Mouse (Mus musculus): ENCODE results near the gene Npr3. TPM values are rescaled to one million over a fixed set of nuclear protein-coding genes. Genes with fewer than 3 reads are reported as not detected.

The Npr3 gene
- polyA plus RNA-seq, 1 experiment from 2014 or later: 13.7 TPM

DNA sequence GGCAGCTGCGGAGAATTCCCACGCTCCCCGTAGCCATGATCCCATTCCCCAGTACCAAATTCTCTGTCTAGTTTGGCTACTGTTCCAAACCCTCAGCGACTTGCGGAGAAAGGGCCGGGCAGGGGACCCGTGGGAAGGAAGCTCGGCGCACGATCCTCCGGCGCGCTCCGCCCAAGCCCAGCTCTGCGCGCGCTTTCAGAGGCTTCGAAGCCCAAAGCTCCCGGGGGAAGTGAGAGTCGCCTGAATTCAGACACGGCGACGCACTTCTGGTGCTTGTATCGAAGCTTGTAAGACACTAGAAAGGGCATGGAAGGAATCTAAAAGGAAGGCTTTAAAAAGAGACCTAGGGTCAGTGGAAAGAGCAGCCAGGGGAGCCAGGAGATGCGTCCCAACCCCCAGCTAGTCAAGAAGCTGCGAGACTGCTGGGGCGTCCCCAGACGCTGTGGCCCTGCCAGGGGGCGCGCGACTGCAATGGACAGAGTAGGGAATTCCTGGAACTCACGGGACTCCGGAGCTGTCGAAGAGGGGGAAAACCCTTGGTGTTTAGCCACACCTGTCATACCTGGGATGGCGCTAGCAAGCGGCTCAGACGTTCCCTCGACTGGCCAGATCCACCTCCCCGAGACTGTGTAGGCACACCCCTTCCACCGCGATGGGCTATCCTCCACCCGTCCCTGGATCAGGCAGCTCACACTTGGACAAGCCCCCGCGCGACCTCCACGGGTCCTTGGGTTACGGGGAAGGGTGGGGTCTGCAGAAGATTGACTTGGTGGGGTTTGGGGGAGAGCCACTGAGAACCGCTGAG, 2.8 kb downstream of the Npr3 start:
- H3K27ac ChIP-seq (replicated peaks in 1 of 2; ENCODE audit: control insufficient read depth in 1 of 2, insufficient read depth in 1 of 2, low read depth in 2 of 2, low read length in 2 of 2): peak overlapping the region; percentile 56 to 82
- no peaks in the 10 kb centered on the region for H3K9me3 ChIP-seq (ENCODE audit: control insufficient read depth, low read length)
- peak overlapping the region; percentile 60 to 69 for H3K4me3 ChIP-seq (ENCODE audit: control insufficient read depth in 1 of 2, insufficient read depth in 1 of 2, low read depth in 1 of 2, low read length in 2 of 2)
- WGBS: under 1% methylated on average over 48 of the region's 48 CpGs
- H3K36me3 ChIP-seq (ENCODE audit: control insufficient read depth, insufficient read depth, low read length): no peaks in the 10 kb centered on the region
- H3K27me3 ChIP-seq (ENCODE audit: control insufficient read depth, insufficient read depth, low read length): peaks cover 8% of the 10 kb centered on the region
- H3K4me2 ChIP-seq (ENCODE audit: low read length): peak overlapping the region; percentile 98
- ATAC-seq (ENCODE audit: insufficient number of reproducible peaks, insufficient read depth, low FRiP score, low read depth): no peak
- peaks cover 4 to 23% of the 10 kb centered on the region in 2 experiments for H3K4me1 ChIP-seq (ENCODE audit: control insufficient read depth in 2 of 2, insufficient read depth in 2 of 2, low read length in 2 of 2)
- peak overlapping the region; percentile 76 for H3K9ac ChIP-seq (ENCODE audit: low read length)

DNA sequence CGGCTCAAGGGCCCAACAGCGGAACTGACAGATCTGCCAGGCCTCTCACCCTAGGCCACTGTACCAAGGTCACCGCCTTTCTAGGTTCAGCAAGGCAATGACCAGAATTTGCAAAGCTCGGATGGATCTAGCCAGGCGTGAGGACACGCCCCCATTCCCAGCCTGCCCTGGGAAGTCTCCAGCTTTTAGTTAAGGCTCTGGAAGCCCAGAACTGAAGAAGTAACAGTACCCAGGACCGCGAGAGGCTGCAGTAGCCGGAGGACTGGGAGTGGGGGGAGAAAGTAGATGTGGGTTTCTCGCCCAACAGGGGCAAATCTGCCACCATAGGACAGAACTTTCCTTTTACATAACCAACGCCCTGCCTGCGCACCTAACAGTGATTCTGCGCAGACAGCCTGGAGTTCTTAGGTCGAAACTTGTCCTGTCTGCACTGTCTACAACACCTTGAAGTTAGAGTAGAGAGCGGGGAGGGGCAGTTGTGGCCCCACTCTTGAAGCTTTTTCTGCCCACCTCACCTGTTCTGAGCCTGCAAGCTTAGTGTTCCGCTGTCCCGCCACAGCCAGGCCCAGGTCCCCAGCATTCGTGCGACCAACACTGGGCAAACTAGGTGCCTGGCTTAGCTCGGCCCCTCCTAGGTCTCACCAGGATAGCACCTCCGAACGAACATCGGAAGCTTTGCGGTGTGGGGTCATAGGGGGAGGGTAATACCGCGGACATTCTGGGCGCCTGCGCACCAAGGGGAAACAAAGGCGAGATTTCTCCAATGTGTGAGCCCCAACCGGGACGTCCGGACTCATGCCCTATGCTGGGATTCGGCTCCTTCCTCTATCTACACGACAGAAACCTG, 3.7 kb downstream of the Npr3 start:
- H3K4me2 ChIP-seq (ENCODE audit: low read length): peak overlapping the region; percentile 98
- peak overlapping the region; percentile 60 to 69 for H3K4me3 ChIP-seq (ENCODE audit: control insufficient read depth in 1 of 2, insufficient read depth in 1 of 2, low read depth in 1 of 2, low read length in 2 of 2)
- no peaks in the 10 kb centered on the region for H3K9me3 ChIP-seq (ENCODE audit: control insufficient read depth, low read length)
- no peak for ATAC-seq (ENCODE audit: insufficient number of reproducible peaks, insufficient read depth, low FRiP score, low read depth)
- H3K4me1 ChIP-seq (ENCODE audit: control insufficient read depth in 2 of 2, insufficient read depth in 2 of 2, low read length in 2 of 2): peaks cover 4 to 22% of the 10 kb centered on the region in 2 experiments
- peak overlapping the region; percentile 56 to 82 for H3K27ac ChIP-seq (replicated peaks in 1 of 2; ENCODE audit: control insufficient read depth in 1 of 2, insufficient read depth in 1 of 2, low read depth in 2 of 2, low read length in 2 of 2)
- H3K27me3 ChIP-seq (ENCODE audit: control insufficient read depth, insufficient read depth, low read length): peaks cover 8% of the 10 kb centered on the region
- peak overlapping the region; percentile 76 for H3K9ac ChIP-seq (ENCODE audit: low read length)
- H3K36me3 ChIP-seq (ENCODE audit: control insufficient read depth, insufficient read depth, low read length): no peaks in the 10 kb centered on the region
- WGBS: 7% methylated on average over 34 of the region's 34 CpGs

DNA sequence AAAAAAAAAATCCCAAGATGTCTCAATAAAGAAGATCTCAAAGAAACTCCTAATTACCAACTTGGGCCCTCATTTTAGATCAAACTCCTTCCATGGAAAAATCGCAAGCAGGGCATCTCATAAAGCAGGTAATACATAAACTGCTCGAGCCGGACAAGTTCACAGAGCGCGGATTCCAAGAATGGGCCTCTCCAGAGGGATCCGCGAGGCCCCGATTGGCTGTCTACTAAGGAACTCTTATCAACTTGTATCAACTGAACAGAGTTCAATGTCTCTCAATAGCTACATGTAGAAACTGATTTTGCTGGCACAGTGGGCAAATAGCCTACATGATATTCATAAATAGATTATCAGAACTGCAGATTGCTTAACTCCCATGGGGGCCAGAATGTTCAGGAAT, 9.5 kb downstream of the Npr3 start:
- peak overlapping the region in 1 of 2 experiments; percentile 72; a peak in 2 of 4 replicates for H3K27ac ChIP-seq (replicated peaks in 1 of 2; ENCODE audit: control insufficient read depth in 1 of 2, insufficient read depth in 1 of 2, low read depth in 2 of 2, low read length in 2 of 2)
- peak overlapping the region; percentile 36 for H3K4me2 ChIP-seq (ENCODE audit: low read length)
- no peaks in the 10 kb centered on the region for H3K9me3 ChIP-seq (ENCODE audit: control insufficient read depth, low read length)
- ATAC-seq (ENCODE audit: insufficient number of reproducible peaks, insufficient read depth, low FRiP score, low read depth): no peak
- no peak overlapping the region for H3K9ac ChIP-seq (ENCODE audit: low read length)
- peaks cover 10% of the 10 kb centered on the region; the same call in 1 of the 2 replicates for H3K36me3 ChIP-seq (ENCODE audit: control insufficient read depth, insufficient read depth, low read length)
- no peak overlapping the region for H3K4me3 ChIP-seq (ENCODE audit: control insufficient read depth in 1 of 2, insufficient read depth in 1 of 2, low read depth in 1 of 2, low read length in 2 of 2)
- WGBS: 80% methylated on average over 8 of the region's 8 CpGs
- peaks cover 4 to 13% of the 10 kb centered on the region in 2 experiments for H3K4me1 ChIP-seq (ENCODE audit: control insufficient read depth in 2 of 2, insufficient read depth in 2 of 2, low read length in 2 of 2)
- peaks cover 3% of the 10 kb centered on the region; the same call in 1 of the 2 replicates for H3K27me3 ChIP-seq (ENCODE audit: control insufficient read depth, insufficient read depth, low read length)

DNA sequence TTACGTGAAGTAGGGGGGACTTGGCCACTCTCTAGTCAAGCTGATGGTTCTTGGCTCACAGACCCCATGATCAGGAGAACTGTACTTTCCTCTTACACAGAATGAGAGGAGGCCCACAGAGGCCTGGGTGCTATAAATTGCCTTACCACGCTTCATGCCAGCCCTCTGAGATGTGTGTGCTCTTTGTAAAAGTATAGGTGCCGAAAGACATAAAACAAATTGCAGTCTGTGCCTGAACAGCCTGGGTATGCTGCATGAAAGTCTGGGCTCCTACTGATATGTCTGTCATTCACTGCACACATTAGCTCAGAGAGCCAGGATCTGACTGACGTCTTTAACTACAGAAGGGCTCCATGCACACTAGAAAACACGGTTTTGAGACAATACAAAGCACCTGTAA, 9.9 kb downstream of the Npr3 start:
- H3K9me3 ChIP-seq (ENCODE audit: control insufficient read depth, low read length): no peaks in the 10 kb centered on the region
- peak overlapping the region; percentile 36 for H3K4me2 ChIP-seq (ENCODE audit: low read length)
- H3K27ac ChIP-seq (replicated peaks in 1 of 2; ENCODE audit: control insufficient read depth in 1 of 2, insufficient read depth in 1 of 2, low read depth in 2 of 2, low read length in 2 of 2): peak overlapping the region; percentile 48 to 72
- ATAC-seq (ENCODE audit: insufficient number of reproducible peaks, insufficient read depth, low FRiP score, low read depth): peak; percentile 85
- 21% methylated on average over 5 of the region's 5 CpGs for WGBS
- H3K9ac ChIP-seq (ENCODE audit: low read length): peak overlapping the region; percentile 44; the same call in 1 of the 2 replicates
- peaks cover 10% of the 10 kb centered on the region; the same call in 1 of the 2 replicates for H3K36me3 ChIP-seq (ENCODE audit: control insufficient read depth, insufficient read depth, low read length)
- no peaks in the 10 kb centered on the region for H3K27me3 ChIP-seq (ENCODE audit: control insufficient read depth, insufficient read depth, low read length)
- no peak overlapping the region for H3K4me3 ChIP-seq (ENCODE audit: control insufficient read depth in 1 of 2, insufficient read depth in 1 of 2, low read depth in 1 of 2, low read length in 2 of 2)
- H3K4me1 ChIP-seq (ENCODE audit: control insufficient read depth in 2 of 2, insufficient read depth in 2 of 2, low read length in 2 of 2): peaks cover 4 to 13% of the 10 kb centered on the region in 2 experiments

DNA sequence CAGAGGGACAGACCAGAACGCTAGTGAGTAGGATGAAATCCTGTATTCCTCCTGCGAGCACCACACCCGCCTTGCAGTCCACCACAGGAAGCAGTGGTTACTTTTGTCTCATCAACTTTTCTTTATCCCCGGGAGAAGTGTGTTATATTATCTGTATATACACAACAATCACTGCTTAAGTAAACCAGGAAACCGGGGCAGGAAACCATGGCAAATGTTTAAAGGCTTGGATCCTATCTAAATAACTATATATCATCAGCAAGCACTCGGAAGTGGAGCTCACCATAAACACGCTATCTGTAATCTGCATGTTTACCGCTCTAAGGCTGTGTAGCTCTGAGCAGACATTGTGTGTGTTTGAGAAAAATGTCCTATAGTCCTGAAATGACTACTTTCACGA, 13.1 kb downstream of the Npr3 start:
- Histone ChIP-seq H3K4me1 (ENCODE audit: control insufficient read depth in 2 of 2, insufficient read depth in 2 of 2, low read length in 2 of 2) (peaks cover 4 to 13% of the 10 kb centered on the region in 2 experiments), H3K27ac (replicated peaks in 1 of 2; ENCODE audit: control insufficient read depth in 1 of 2, insufficient read depth in 1 of 2, low read depth in 2 of 2, low read length in 2 of 2) (no peak overlapping the region), H3K27me3 (ENCODE audit: control insufficient read depth, insufficient read depth, low read length) (no peaks in the 10 kb centered on the region), H3K4me2 (ENCODE audit: low read length) (no peak overlapping the region), H3K9me3 (ENCODE audit: control insufficient read depth, low read length) (no peaks in the 10 kb centered on the region), H3K4me3 (ENCODE audit: control insufficient read depth in 1 of 2, insufficient read depth in 1 of 2, low read depth in 1 of 2, low read length in 2 of 2) (no peak overlapping the region), H3K36me3 (ENCODE audit: control insufficient read depth, insufficient read depth, low read length) (peaks cover 10% of the 10 kb centered on the region; the same call in 1 of the 2 replicates), H3K9ac (ENCODE audit: low read length) (no peak overlapping the region)
- WGBS: 61% methylated on average over 9 of the region's 9 CpGs
- ATAC-seq (ENCODE audit: insufficient number of reproducible peaks, insufficient read depth, low FRiP score, low read depth): no peak

DNA sequence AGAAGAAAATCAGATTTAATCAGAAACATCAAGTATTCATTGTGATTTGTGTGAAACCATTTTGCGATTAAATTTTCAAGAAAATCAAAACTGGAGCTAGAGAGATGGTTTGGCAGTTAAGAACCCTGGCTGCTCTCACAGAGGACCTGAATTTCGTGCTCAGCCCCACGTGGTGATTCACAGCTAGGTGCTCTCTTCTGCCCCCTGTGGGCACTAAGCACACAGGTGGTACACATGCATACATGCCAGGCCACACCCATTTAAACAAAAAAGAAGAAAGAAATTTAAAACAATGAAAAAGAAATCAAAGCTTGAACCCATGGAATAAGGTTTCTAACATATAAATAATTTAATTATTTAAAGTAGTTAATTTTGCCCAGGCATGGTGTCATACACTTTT, 15.7 kb downstream of the Npr3 start:
- Histone ChIP-seq H3K36me3 (ENCODE audit: control insufficient read depth, insufficient read depth, low read length) (peaks cover 10% of the 10 kb centered on the region; the same call in 1 of the 2 replicates), H3K27ac (replicated peaks in 1 of 2; ENCODE audit: control insufficient read depth in 1 of 2, insufficient read depth in 1 of 2, low read depth in 2 of 2, low read length in 2 of 2) (no peak overlapping the region), H3K9me3 (ENCODE audit: control insufficient read depth, low read length) (no peaks in the 10 kb centered on the region), H3K4me1 (ENCODE audit: control insufficient read depth in 2 of 2, insufficient read depth in 2 of 2, low read length in 2 of 2) (no peaks in the 10 kb centered on the region), H3K4me2 (ENCODE audit: low read length) (no peak overlapping the region), H3K9ac (ENCODE audit: low read length) (no peak overlapping the region), H3K27me3 (ENCODE audit: control insufficient read depth, insufficient read depth, low read length) (no peaks in the 10 kb centered on the region), H3K4me3 (ENCODE audit: control insufficient read depth in 1 of 2, insufficient read depth in 1 of 2, low read depth in 1 of 2, low read length in 2 of 2) (no peak overlapping the region)
- WGBS: 63% methylated on average over 3 of the region's 3 CpGs
- ATAC-seq (ENCODE audit: insufficient number of reproducible peaks, insufficient read depth, low FRiP score, low read depth): no peak

DNA sequence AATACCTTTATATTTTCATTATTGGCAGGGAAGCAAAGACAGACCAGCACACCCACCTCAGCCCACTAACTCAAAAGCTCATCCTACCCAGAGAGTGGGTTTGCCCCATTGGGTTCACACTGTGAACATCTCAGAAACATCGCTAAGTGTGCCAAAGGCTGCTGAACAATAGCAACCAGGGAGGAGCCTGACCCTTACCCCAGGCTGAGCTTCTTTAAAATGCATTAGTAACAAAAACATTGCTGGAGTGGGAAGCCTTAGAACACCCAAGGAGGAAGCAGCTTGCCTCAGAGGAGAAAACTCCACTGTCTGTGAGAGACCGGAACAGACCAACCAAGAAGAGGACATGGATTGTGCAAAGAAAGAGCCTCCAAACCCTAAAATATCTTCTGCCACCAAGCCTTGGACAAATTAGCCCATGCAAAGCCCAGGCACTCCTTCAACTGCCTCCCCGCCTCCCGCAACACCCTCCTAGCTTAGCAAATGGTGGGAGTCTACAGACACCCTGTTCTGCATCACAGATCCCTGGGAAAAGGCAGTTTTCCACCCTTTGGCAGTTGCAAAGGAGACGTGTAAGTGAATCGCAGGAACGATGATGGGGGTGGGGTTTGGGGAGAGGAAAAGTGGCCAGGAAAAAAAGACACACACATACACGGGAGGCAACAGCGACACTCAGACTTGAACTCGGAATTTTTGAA, 24.4 kb downstream of the Npr3 start:
- WGBS: 62% methylated on average over 10 of the region's 10 CpGs
- Histone ChIP-seq H3K4me3 (ENCODE audit: control insufficient read depth in 1 of 2, insufficient read depth in 1 of 2, low read depth in 1 of 2, low read length in 2 of 2) (no peak overlapping the region), H3K4me1 (ENCODE audit: control insufficient read depth in 2 of 2, insufficient read depth in 2 of 2, low read length in 2 of 2) (no peaks in the 10 kb centered on the region; a peak in 1 of 4 replicates), H3K9ac (ENCODE audit: low read length) (no peak overlapping the region), H3K27me3 (ENCODE audit: control insufficient read depth, insufficient read depth, low read length) (no peaks in the 10 kb centered on the region), H3K27ac (replicated peaks in 1 of 2; ENCODE audit: control insufficient read depth in 1 of 2, insufficient read depth in 1 of 2, low read depth in 2 of 2, low read length in 2 of 2) (no peak overlapping the region), H3K36me3 (ENCODE audit: control insufficient read depth, insufficient read depth, low read length) (peaks cover 8% of the 10 kb centered on the region; the same call in 1 of the 2 replicates), H3K4me2 (ENCODE audit: low read length) (no peak overlapping the region), H3K9me3 (ENCODE audit: control insufficient read depth, low read length) (no peaks in the 10 kb centered on the region; the same call in 1 of the 2 replicates)
- ATAC-seq (ENCODE audit: insufficient number of reproducible peaks, insufficient read depth, low FRiP score, low read depth): no peak
